Mouse (Mus musculus): ENCODE results near the gene Msmo1. TPM values are rescaled to one million over a fixed set of nuclear protein-coding genes. Genes with fewer than 3 reads are reported as not detected.

The Msmo1 gene
- total RNA-seq (2014; rRNA removed) (262 and 352 TPM in 2 replicates), polyA plus RNA-seq (2012; rRNA removed) (84.3 and 87.0 TPM in 2 replicates)

DNA sequence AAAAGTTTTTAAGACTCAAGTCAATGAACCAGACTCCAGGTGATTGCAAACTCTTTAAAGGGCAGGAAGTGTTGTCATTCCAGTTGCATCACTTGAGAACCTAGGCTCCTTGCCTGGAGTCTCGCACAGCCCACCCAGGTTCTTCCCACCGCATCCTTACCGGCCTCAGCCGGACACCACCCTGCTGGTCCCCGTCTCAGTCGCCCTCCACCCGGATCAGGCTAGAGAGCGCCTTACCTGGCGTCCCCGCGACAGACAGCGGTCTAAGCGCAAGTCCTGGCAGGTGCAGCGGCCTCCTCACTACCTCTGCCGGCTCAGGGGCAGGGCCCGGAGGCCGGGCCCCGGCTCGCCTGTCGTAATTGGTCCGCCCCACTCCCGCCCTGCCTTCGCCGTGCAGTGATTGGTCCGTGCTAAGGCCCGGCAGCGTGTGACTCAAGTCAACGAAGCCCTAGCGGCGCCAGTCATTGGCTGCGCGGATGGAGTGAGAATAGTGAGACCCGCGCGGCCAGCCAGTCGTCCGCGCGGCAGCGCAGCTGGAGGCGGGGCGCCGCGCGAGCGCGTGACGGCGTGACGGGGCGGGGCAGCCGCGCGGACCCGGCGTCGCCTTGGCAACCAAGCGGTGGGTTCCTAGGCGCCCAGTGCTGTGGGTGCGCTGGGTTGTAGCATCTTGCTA lies at the start of gene Msmo1:
Gene Msmo1, minus strand, starts transcription at position 522 of the 673 bp plus-strand sequence.
- Histone ChIP-seq H3K79me2 (ENCODE audit: control insufficient read depth, insufficient read depth, low read length) (peaks cover 5% of the 10 kb centered on the region; the same call in 1 of the 2 replicates), H3K9ac (ENCODE audit: low read depth, low read length) (peak within 1 kb of the TSS; percentile 89), H3K27me3 (ENCODE audit: control insufficient read depth, insufficient read depth, low read length) (no peaks in the 10 kb centered on the region), H3K4me1 (ENCODE audit: control insufficient read depth, insufficient read depth, low read length) (peaks cover 27% of the 10 kb centered on the region), H3K4me3 (ENCODE audit: insufficient read depth, low read depth, low read length) (peak within 1 kb of the TSS; percentile 85), H3K36me3 (ENCODE audit: control insufficient read depth, insufficient read depth, low read length) (peaks cover 14% of the 10 kb centered on the region), H3K27ac (replicated peaks; ENCODE audit: insufficient read depth, low read depth, low read length) (peak within 1 kb of the TSS; percentile 92)
- under 1% methylated on average over 60 of the region's 60 CpGs for WGBS
- TF ChIP-seq POLR2A (IDR thresholded peaks at IDR 0.05; ENCODE audit: extremely low read depth, insufficient read depth, low read length) (peak; percentile 98), CTCF (IDR thresholded peaks at IDR 0.05; ENCODE audit: low read depth, low read length) (no peak)
- peak; percentile 94 for DNase-seq (ENCODE audit: extremely low read depth, low read depth, low spot score)

DNA sequence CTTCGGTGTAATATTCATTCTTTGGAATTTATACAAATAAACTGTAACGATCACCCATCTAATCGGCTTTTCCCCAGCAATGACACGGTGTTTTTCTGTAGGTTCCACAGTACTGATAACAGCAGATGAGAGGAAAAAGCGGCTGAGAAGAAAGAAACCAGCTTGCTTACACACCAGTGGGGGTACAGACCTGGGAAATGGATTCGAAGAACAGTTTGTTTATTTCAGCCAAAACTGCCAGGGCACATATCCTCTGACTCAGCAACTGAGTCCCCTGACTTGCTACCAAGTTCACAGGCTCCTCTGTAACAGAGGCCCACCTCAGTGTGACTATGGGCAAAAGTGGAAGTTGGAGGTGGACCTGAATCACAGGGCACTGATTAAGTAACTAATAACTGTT lies 48.4 kb upstream of the Msmo1 start:
- WGBS, result 77% methylated on average over 6 of the region's 6 CpGs
- Histone ChIP-seq H3K27me3 (ENCODE audit: control insufficient read depth, insufficient read depth, low read length) (no peaks in the 10 kb centered on the region), H3K4me1 (ENCODE audit: control insufficient read depth, insufficient read depth, low read length) (peaks cover 4% of the 10 kb centered on the region; the same call in 1 of the 2 replicates), H3K4me3 (ENCODE audit: insufficient read depth, low read depth, low read length) (no peak overlapping the region), H3K36me3 (ENCODE audit: control insufficient read depth, insufficient read depth, low read length) (peaks cover 3% of the 10 kb centered on the region; the same call in 1 of the 2 replicates), H3K9ac (ENCODE audit: low read depth, low read length) (no peak overlapping the region), H3K79me2 (ENCODE audit: control insufficient read depth, insufficient read depth, low read length) (peaks cover 11% of the 10 kb centered on the region), H3K27ac (replicated peaks; ENCODE audit: insufficient read depth, low read depth, low read length) (no peak overlapping the region)
- no peak for TF ChIP-seq CTCF (IDR thresholded peaks at IDR 0.05; ENCODE audit: low read depth, low read length)
- DNase-seq (ENCODE audit: extremely low read depth, low read depth, low spot score), result no peak

GRCm38 (mm10) chr8:64777925-64778324 lies 44.3 kb upstream of the Msmo1 start:
- DNase-seq (ENCODE audit: extremely low read depth, low read depth, low spot score), result peak; percentile 28
- Histone ChIP-seq H3K36me3 (ENCODE audit: control insufficient read depth, insufficient read depth, low read length) (peaks cover 5% of the 10 kb centered on the region; the same call in 1 of the 2 replicates), H3K27me3 (ENCODE audit: control insufficient read depth, insufficient read depth, low read length) (no peaks in the 10 kb centered on the region), H3K4me3 (ENCODE audit: insufficient read depth, low read depth, low read length) (no peak overlapping the region), H3K9ac (ENCODE audit: low read depth, low read length) (no peak overlapping the region), H3K4me1 (ENCODE audit: control insufficient read depth, insufficient read depth, low read length) (no peaks in the 10 kb centered on the region), H3K27ac (replicated peaks; ENCODE audit: insufficient read depth, low read depth, low read length) (no peak overlapping the region), H3K79me2 (ENCODE audit: control insufficient read depth, insufficient read depth, low read length) (peaks cover 16% of the 10 kb centered on the region)
- WGBS, result 48% methylated on average over 9 of the region's 9 CpGs
- TF ChIP-seq POLR2A (IDR thresholded peaks at IDR 0.05; ENCODE audit: extremely low read depth, insufficient read depth, low read length) (no peak), CTCF (IDR thresholded peaks at IDR 0.05; ENCODE audit: low read depth, low read length) (peak; percentile 34)

DNA sequence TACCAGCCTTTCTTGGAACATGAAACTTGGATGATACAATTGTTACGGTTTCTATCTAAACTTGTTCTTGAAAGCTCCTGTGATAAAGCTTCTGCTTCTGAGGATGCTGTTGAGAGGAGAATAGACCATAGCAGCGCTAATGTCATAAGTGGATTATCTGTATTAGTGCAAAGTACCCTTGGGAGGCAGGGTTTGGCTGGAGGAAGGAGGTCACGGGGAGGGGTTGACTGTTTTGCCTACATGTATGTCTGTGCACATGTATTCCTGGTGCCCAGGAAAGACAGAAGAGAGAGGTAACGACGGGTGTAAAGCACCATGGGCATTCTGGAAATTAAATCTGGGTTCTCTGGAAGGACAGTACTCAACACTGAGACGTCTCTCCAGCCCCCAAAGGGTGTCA lies 40.5 kb upstream of the Msmo1 start:
- H3K27me3 ChIP-seq (ENCODE audit: control insufficient read depth, insufficient read depth, low read length), result no peaks in the 10 kb centered on the region
- H3K79me2 ChIP-seq (ENCODE audit: control insufficient read depth, insufficient read depth, low read length), result peaks cover 7% of the 10 kb centered on the region; the same call in 1 of the 2 replicates
- H3K9ac ChIP-seq (ENCODE audit: low read depth, low read length), result no peak overlapping the region
- 97% methylated on average over 6 of the region's 6 CpGs for WGBS
- no peak for TF ChIP-seq CTCF (IDR thresholded peaks at IDR 0.05; ENCODE audit: low read depth, low read length)
- no peak for TF ChIP-seq POLR2A (IDR thresholded peaks at IDR 0.05; ENCODE audit: extremely low read depth, insufficient read depth, low read length)
- H3K4me3 ChIP-seq (ENCODE audit: insufficient read depth, low read depth, low read length), result no peak overlapping the region
- H3K36me3 ChIP-seq (ENCODE audit: control insufficient read depth, insufficient read depth, low read length), result 0 out of 2 replicates have a peak, but pooled peaks cover 2% of the 10 kb centered on the region
- no peak for DNase-seq (ENCODE audit: extremely low read depth, low read depth, low spot score)
- H3K4me1 ChIP-seq (ENCODE audit: control insufficient read depth, insufficient read depth, low read length), result no peaks in the 10 kb centered on the region
- no peak overlapping the region for H3K27ac ChIP-seq (replicated peaks; ENCODE audit: insufficient read depth, low read depth, low read length)

GRCm38 (mm10) chr8:64770814-64771213 lies 37.2 kb upstream of the Msmo1 start:
- Histone ChIP-seq H3K27me3 (ENCODE audit: control insufficient read depth, insufficient read depth, low read length) (no peaks in the 10 kb centered on the region), H3K4me1 (ENCODE audit: control insufficient read depth, insufficient read depth, low read length) (no peaks in the 10 kb centered on the region), H3K4me3 (ENCODE audit: insufficient read depth, low read depth, low read length) (no peak overlapping the region), H3K27ac (replicated peaks; ENCODE audit: insufficient read depth, low read depth, low read length) (no peak overlapping the region), H3K9ac (ENCODE audit: low read depth, low read length) (no peak overlapping the region), H3K79me2 (ENCODE audit: control insufficient read depth, insufficient read depth, low read length) (peaks cover 11% of the 10 kb centered on the region; the same call in 1 of the 2 replicates), H3K36me3 (ENCODE audit: control insufficient read depth, insufficient read depth, low read length) (0 out of 2 replicates have a peak, but pooled peaks cover under 1% of the 10 kb centered on the region)
- WGBS, result 84% methylated on average over 7 of the region's 7 CpGs
- TF ChIP-seq POLR2A (IDR thresholded peaks at IDR 0.05; ENCODE audit: extremely low read depth, insufficient read depth, low read length) (no peak), CTCF (IDR thresholded peaks at IDR 0.05; ENCODE audit: low read depth, low read length) (no peak)
- no peak for DNase-seq (ENCODE audit: extremely low read depth, low read depth, low spot score)

DNA sequence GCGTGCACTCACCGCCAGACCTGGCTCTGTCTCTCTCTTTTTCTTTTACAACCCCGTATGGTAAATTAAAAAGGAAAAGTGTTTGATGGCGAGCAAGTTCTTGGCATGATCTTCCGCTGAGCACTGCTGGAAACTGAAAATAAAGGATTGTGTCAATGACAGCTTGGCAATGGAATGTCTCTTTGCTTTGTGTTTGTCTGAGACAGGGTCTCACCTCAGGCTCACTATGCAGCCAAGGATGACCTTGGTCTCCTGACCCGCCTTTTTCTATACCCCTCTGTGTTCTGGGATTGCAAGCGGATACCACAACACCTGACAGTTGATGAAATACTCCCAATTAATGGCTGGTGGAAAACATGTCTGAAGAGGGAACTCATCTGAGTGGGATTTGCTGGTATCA lies 36.0 kb upstream of the Msmo1 start:
- 95% methylated on average over 7 of the region's 7 CpGs for WGBS
- TF ChIP-seq POLR2A (IDR thresholded peaks at IDR 0.05; ENCODE audit: extremely low read depth, insufficient read depth, low read length) (no peak), CTCF (IDR thresholded peaks at IDR 0.05; ENCODE audit: low read depth, low read length) (no peak)
- H3K4me3 ChIP-seq (ENCODE audit: insufficient read depth, low read depth, low read length), result no peak overlapping the region

More for the DNA sequence above, 36.0 kb upstream of the Msmo1 start:
- H3K79me2 ChIP-seq (ENCODE audit: control insufficient read depth, insufficient read depth, low read length), result peaks cover 8% of the 10 kb centered on the region; the same call in 1 of the 2 replicates
- H3K9ac ChIP-seq (ENCODE audit: low read depth, low read length), result no peak overlapping the region
- DNase-seq (ENCODE audit: extremely low read depth, low read depth, low spot score), result no peak
- no peaks in the 10 kb centered on the region for H3K36me3 ChIP-seq (ENCODE audit: control insufficient read depth, insufficient read depth, low read length)
- no peaks in the 10 kb centered on the region for H3K4me1 ChIP-seq (ENCODE audit: control insufficient read depth, insufficient read depth, low read length)
- no peaks in the 10 kb centered on the region for H3K27me3 ChIP-seq (ENCODE audit: control insufficient read depth, insufficient read depth, low read length)
- H3K27ac ChIP-seq (replicated peaks; ENCODE audit: insufficient read depth, low read depth, low read length), result no peak overlapping the region

Measured in liver, adult 2 months (tissue).